Mouse (Mus musculus): ENCODE measurements around the gene Pparg. TPM values are rescaled to one million over a fixed set of nuclear protein-coding genes. Genes with fewer than 3 reads are reported as not detected.

Pparg gene
- polyA plus RNA-seq, 1 experiment from 2014 or later, result 3.6 TPM

DNA sequence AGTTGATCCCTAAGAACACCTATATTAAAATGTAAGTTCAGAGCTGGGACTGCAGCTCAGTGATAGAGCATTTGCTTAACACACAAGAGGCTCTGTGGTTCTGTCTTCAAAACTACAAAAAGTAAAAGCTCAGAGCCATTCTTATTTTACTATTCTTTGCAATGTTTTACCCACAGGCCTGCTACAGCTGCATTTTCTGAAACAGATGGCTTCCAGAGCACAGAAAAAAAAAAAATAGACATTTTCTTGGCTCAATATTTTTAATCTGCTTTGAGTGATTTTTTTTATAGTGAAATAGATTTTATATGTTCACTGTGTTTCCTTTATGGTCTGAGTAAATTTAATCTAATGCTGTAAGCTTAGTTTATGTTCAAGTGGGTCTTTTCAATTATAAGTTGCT lies 111.2 kb downstream of the Pparg start:
- H3K36me3 ChIP-seq, result no peaks in the 10 kb centered on the region
- no peak overlapping the region for H3K9ac ChIP-seq
- no peaks in the 10 kb centered on the region for H3K27me3 ChIP-seq
- no peaks in the 10 kb centered on the region for H3K9me3 ChIP-seq
- H3K4me3 ChIP-seq, result no peak overlapping the region
- no peak for ATAC-seq (ENCODE audit: insufficient number of reproducible peaks, low FRiP score, low TSS enrichment, low read depth)
- no peak overlapping the region for H3K4me2 ChIP-seq
- no peak overlapping the region for H3K27ac ChIP-seq
- H3K4me1 ChIP-seq, result no peaks in the 10 kb centered on the region

DNA sequence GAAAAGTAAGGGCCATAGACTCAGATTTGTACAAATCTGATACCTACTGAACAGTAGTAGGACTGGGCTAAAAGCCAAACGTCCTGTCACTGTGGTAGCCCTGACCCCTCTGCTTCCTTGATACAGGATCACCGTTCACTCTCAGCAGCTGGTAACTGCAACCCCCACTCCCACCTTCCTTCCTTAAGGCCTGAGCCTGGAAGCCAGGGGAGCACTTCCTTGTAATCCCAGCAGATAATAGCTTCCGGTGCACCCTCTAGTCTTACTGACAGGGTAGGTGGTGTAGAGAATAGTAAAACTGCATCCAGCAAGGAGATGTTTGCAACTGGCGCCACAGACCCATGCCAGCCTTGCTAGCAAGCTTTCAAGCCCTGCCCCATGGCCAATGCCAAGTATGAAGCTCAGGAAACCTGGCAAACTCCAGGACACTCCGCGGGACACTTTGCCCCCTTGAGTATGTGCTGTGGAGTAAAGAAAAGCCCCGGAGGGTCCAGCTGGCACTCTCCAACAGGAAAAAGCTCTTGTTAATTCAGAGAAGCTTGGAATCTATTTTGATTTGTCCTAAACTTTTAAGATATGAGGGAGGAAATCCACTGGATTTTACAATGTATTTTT lies 116.4 kb downstream of the Pparg start:
- Histone ChIP-seq H3K4me1 (0 out of 2 replicates have a peak, but pooled peaks cover 5% of the 10 kb centered on the region), H3K4me3 (no peak overlapping the region), H3K9me3 (no peaks in the 10 kb centered on the region), H3K27me3 (peaks cover 4% of the 10 kb centered on the region; the same call in 1 of the 2 replicates), H3K4me2 (no peak overlapping the region), H3K9ac (no peak overlapping the region), H3K36me3 (no peaks in the 10 kb centered on the region), H3K27ac (no peak overlapping the region)
- 58% methylated on average over 7 of the region's 7 CpGs for WGBS
- no peak for ATAC-seq (ENCODE audit: insufficient number of reproducible peaks, low FRiP score, low TSS enrichment, low read depth)

DNA sequence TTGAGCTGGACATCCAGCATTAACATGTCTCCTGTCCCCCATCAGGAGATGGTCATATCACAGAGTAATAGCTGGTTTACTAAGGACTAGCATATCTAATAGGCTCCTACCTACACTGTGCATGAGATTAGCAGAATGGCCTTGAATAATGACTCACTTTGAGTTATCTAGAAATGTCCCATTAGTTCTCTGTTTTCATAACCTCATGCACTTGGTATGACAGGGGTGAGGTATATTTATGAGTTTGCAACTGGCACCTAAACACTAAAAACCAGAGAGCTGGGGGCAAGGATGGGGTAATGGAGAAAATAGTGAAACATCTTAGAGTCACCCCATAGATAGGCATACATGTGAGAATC lies 119.2 kb downstream of the Pparg start:
- no peak for ATAC-seq (ENCODE audit: insufficient number of reproducible peaks, low FRiP score, low TSS enrichment, low read depth)
- no peak overlapping the region for H3K9ac ChIP-seq
- no peak overlapping the region for H3K27ac ChIP-seq
- no peak overlapping the region for H3K4me2 ChIP-seq
- peaks cover 4% of the 10 kb centered on the region; the same call in 1 of the 2 replicates for H3K27me3 ChIP-seq
- H3K36me3 ChIP-seq, result no peaks in the 10 kb centered on the region
- 0 out of 2 replicates have a peak, but pooled peaks cover 5% of the 10 kb centered on the region for H3K4me1 ChIP-seq
- no peaks in the 10 kb centered on the region for H3K9me3 ChIP-seq
- no peak overlapping the region for H3K4me3 ChIP-seq

DNA sequence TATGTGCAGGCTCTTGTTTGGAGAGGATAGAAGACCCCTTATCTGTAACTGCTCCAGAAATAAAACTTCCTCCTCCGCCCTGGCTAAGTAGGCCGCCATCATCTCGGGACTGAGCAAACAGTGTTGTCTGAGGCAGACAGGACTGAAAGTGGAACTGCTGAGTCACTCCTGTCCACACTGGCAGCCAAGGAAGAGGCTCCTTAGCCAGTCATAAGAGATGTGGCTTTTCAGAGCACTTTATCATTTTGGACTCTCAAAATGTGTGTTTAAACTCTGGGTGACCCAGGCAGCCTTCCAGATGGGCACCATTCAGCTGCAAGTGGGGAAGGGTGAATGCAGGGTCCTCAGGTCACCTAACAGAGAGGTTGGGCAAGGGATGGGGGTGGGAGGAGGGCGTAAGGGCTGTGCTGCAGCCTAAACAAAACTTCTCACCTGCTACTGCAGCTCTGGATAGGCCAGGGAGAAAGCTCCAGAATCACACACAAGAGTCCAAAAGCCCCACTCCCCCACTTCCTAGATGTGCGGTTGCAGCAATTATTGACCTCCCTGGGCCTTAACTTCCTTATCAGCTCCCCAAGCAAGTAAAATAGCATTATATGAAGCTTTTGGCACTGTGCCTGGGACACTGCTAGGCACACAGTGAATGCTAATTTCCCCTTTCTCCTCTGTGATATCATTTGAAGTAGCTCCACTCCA lies 119.7 kb downstream of the Pparg start:
- Histone ChIP-seq H3K27me3 (peaks cover 4% of the 10 kb centered on the region; the same call in 1 of the 2 replicates), H3K36me3 (no peaks in the 10 kb centered on the region), H3K4me3 (no peak overlapping the region), H3K4me2 (no peak overlapping the region), H3K9ac (no peak overlapping the region), H3K9me3 (no peaks in the 10 kb centered on the region), H3K27ac (no peak overlapping the region), H3K4me1 (0 out of 2 replicates have a peak, but pooled peaks cover 5% of the 10 kb centered on the region)
- ATAC-seq (ENCODE audit: insufficient number of reproducible peaks, low FRiP score, low TSS enrichment, low read depth), result no peak
- WGBS, result 57% methylated on average over 5 of the region's 5 CpGs

DNA sequence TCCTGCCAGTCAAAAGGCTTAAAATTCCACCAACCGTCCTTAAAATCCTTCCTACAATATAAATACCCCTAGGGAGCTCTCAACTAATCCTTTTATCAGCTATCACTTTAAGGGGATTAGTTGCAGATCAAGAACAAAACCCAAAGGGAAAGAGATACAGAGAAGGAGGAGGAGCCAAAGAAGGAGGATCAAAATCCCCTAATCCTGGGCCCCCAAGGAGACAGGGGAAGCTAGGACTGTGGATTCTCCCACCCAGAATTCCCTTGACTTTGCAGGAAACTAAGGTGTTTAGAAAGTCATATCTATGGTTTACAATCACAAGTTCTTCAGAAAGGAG lies 120.2 kb downstream of the Pparg start:
- Histone ChIP-seq H3K36me3 (no peaks in the 10 kb centered on the region), H3K4me1 (0 out of 2 replicates have a peak, but pooled peaks cover 5% of the 10 kb centered on the region), H3K9ac (no peak overlapping the region), H3K27ac (no peak overlapping the region), H3K9me3 (no peaks in the 10 kb centered on the region), H3K4me2 (no peak overlapping the region), H3K4me3 (no peak overlapping the region), H3K27me3 (peaks cover 4% of the 10 kb centered on the region; the same call in 1 of the 2 replicates)
- 9% methylated on average over 1 of the region's 1 CpGs for WGBS
- no peak for ATAC-seq (ENCODE audit: insufficient number of reproducible peaks, low FRiP score, low TSS enrichment, low read depth)

DNA sequence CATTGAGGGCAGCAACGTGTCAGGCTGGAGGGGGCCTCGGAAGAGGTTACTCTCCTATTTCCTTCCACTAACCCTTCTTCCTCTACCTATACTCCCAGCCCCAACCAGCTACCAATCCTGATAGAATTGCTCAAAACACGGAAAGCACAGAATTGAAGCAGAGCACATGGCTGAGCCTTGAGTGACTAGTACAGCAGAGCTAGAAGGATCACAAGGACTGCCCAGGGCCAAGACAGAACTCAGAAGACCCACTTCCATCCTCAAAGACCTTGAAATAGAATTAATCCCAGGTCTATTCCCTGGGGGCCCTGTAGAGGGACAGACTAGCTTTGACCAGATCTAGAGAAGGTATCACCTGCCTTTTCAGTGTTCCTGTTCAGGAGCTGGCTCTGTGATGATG lies 120.9 kb downstream of the Pparg start:
- Histone ChIP-seq H3K9ac (no peak overlapping the region), H3K36me3 (no peaks in the 10 kb centered on the region), H3K4me3 (no peak overlapping the region), H3K27me3 (peaks cover 4% of the 10 kb centered on the region; the same call in 1 of the 2 replicates), H3K4me1 (0 out of 2 replicates have a peak, but pooled peaks cover 5% of the 10 kb centered on the region), H3K4me2 (no peak overlapping the region), H3K9me3 (no peaks in the 10 kb centered on the region), H3K27ac (no peak overlapping the region)
- 58% methylated on average over 3 of the region's 3 CpGs for WGBS
- no peak for ATAC-seq (ENCODE audit: insufficient number of reproducible peaks, low FRiP score, low TSS enrichment, low read depth)

DNA sequence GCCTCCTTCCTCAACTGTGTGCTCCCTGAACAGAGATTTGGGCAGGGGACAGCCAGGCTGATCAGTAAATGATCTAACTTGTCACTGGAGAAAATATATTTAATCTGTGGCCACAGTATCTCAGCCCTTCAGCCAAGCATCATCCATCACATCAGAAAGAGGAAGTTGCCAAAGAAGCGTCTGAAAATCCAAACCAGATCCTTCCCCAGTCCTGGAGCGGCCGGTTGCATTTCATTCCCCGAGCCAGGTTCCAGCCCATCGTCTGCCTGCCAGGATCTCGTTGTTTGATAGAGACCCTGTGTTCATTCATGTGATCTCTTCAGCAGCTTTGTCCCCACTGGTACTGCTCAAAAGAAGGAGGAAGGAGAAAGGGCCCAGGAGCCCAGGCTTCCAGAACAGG lies 124.9 kb downstream of the Pparg start:
- no peaks in the 10 kb centered on the region for H3K36me3 ChIP-seq
- no peak overlapping the region for H3K9ac ChIP-seq
- H3K4me3 ChIP-seq, result no peak overlapping the region
- no peak overlapping the region for H3K27ac ChIP-seq
- H3K4me2 ChIP-seq, result no peak overlapping the region
- no peak for ATAC-seq (ENCODE audit: insufficient number of reproducible peaks, low FRiP score, low TSS enrichment, low read depth)
- no peaks in the 10 kb centered on the region for H3K9me3 ChIP-seq
- 0 out of 2 replicates have a peak, but pooled peaks cover under 1% of the 10 kb centered on the region for H3K4me1 ChIP-seq
- peaks cover 4% of the 10 kb centered on the region; the same call in 1 of the 2 replicates for H3K27me3 ChIP-seq
- WGBS, result 43% methylated on average over 6 of the region's 6 CpGs

DNA sequence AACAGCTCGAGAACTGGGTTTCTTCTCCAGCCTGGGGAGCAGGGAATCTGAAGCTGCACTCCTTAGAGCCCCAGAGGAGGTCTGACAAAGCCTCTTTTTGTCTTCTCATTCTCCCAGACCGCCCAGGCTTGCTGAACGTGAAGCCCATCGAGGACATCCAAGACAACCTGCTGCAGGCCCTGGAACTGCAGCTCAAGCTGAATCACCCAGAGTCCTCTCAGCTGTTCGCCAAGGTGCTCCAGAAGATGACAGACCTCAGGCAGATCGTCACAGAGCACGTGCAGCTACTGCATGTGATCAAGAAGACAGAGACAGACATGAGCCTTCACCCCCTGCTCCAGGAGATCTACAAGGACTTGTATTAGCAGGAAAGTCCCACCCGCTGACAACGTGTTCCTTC lies 129.1 kb downstream of the Pparg start:
- ATAC-seq (ENCODE audit: insufficient number of reproducible peaks, low FRiP score, low TSS enrichment, low read depth), result no peak
- 80% methylated on average over 9 of the region's 9 CpGs for WGBS

DNA sequence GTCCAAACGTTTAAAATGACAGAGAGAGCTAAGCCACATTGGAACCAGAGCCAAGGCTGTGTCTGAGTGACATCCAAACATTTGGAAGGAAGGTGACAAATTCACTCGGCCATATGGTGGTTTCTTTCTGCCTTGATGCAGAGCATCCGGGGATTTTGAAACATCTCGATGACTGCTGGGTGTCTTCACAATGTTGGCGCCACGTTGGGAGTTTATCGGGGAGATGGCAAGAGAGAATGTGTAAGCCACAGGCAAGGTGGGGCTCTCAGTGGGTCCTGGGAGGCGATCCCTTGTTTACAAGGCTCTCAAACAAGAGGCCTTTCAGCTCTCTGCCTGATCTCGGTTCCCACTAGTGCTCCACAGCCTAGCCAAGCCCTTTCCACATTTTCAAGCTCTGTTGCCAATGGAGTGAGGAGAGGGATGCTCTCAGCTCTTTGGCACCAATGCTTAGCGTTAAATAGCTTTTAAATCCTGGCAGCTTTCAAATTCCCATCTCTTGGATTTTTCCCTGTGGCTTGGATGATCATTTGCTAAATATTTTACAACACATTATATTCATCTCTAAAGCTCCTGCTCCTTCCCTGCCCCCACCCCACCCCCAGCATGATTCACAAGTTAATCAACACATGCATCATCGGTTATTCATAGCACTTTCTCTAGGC lies 132.3 kb downstream of the Pparg start:
- Histone ChIP-seq H3K4me3 (no peak overlapping the region), H3K9ac (no peak overlapping the region), H3K27ac (peak overlapping the region; percentile 52), H3K36me3 (no peaks in the 10 kb centered on the region), H3K4me1 (no peaks in the 10 kb centered on the region), H3K4me2 (no peak overlapping the region), H3K27me3 (no peaks in the 10 kb centered on the region), H3K9me3 (no peaks in the 10 kb centered on the region)
- 45% methylated on average over 11 of the region's 11 CpGs for WGBS
- no peak for ATAC-seq (ENCODE audit: insufficient number of reproducible peaks, low FRiP score, low TSS enrichment, low read depth)

More for the DNA sequence above, 129.1 kb downstream of the Pparg start:
- H3K27ac ChIP-seq, result no peak overlapping the region
- no peak overlapping the region for H3K9ac ChIP-seq
- H3K27me3 ChIP-seq, result no peaks in the 10 kb centered on the region
- H3K36me3 ChIP-seq, result no peaks in the 10 kb centered on the region
- no peaks in the 10 kb centered on the region for H3K4me1 ChIP-seq
- H3K4me2 ChIP-seq, result no peak overlapping the region
- H3K4me3 ChIP-seq, result no peak overlapping the region
- no peaks in the 10 kb centered on the region for H3K9me3 ChIP-seq

DNA sequence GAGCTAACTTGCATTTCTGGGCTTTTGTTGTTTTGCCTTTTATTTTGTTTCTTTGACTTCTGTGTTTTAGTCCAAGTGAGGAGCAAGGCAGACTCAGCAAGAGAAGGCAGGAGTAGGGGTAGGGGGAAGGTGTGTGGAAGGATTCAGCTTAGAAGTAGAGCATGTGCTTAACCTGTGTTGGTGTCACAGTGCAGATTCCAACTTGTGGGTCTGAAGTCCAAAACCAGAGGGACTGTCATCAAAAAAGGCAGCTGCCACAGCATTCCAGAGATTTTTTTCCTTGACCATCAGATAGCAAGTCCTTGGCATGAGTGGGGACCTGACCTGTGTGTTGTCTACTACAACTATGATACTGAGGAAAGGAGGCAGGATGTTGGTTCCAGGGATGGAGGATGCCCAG lies 133.1 kb downstream of the Pparg start:
- H3K36me3 ChIP-seq, result no peaks in the 10 kb centered on the region
- no peak overlapping the region for H3K4me3 ChIP-seq
- ATAC-seq (ENCODE audit: insufficient number of reproducible peaks, low FRiP score, low TSS enrichment, low read depth), result no peak
- no peak overlapping the region for H3K27ac ChIP-seq
- H3K4me2 ChIP-seq, result no peak overlapping the region
- no peaks in the 10 kb centered on the region for H3K27me3 ChIP-seq
- 0 out of 2 replicates have a peak, but pooled peaks cover 2% of the 10 kb centered on the region for H3K4me1 ChIP-seq
- H3K9me3 ChIP-seq, result no peaks in the 10 kb centered on the region
- no peak overlapping the region for H3K9ac ChIP-seq

DNA sequence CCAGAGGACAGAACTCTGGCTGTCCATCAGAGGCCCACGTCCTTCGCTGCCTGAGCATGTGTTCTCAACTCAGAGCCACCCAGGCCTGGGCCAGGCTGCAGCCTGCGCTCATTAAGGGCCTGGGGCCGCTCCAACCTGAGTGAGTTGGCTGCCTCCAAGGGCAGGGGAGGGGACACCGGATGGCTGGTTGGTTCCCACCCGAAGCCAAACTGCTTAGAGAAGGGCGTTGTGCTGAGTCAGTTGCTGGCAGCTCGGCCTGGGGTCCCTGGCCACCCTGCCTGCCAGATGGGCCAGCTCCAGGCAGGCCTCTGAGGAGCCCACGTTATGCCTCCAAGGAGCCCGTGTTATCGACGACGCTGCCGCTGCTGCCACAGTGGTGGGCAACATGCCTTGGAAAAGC lies 138.8 kb downstream of the Pparg start:
- no peak overlapping the region; the same call in 1 of the 2 replicates for H3K27ac ChIP-seq

DNA sequence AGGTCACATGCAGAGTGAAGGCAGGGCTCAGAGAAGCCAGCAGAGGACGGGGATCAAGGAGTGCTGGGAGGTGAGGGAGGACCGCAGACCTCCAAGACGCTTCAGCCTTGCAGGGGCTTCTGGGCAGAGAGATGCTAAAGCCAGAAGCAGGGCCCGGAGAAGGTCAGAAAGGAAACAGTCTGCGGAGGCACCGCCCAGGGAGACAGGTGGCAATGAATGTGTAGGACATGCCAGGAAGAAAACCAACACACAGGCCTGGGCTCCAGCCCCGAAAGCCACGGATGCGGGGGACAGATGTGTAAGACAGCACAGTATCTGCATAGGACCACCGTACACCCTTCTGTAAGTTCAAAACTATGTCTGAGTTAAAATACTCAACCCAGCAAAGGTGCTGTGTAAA lies 139.5 kb downstream of the Pparg start:
- ATAC-seq (ENCODE audit: insufficient number of reproducible peaks, low FRiP score, low TSS enrichment, low read depth), result no peak
- Histone ChIP-seq H3K4me3 (no peak overlapping the region), H3K9me3 (no peaks in the 10 kb centered on the region), H3K36me3 (no peaks in the 10 kb centered on the region), H3K27ac (no peak overlapping the region), H3K4me1 (peaks cover 12% of the 10 kb centered on the region), H3K27me3 (no peaks in the 10 kb centered on the region), H3K9ac (no peak overlapping the region), H3K4me2 (no peak overlapping the region)
- WGBS, result 87% methylated on average over 10 of the region's 10 CpGs

More for the DNA sequence above, 138.8 kb downstream of the Pparg start:
- 56% methylated on average over 14 of the region's 14 CpGs for WGBS
- H3K4me2 ChIP-seq, result no peak overlapping the region
- ATAC-seq (ENCODE audit: insufficient number of reproducible peaks, low FRiP score, low TSS enrichment, low read depth), result peak; percentile 77
- H3K4me3 ChIP-seq, result no peak overlapping the region
- H3K36me3 ChIP-seq, result no peaks in the 10 kb centered on the region
- H3K27me3 ChIP-seq, result no peaks in the 10 kb centered on the region
- peaks cover 12% of the 10 kb centered on the region for H3K4me1 ChIP-seq
- no peaks in the 10 kb centered on the region for H3K9me3 ChIP-seq
- H3K9ac ChIP-seq, result no peak overlapping the region
